Comparison of ENCODE assay signal across 30 mouse cellular contexts in the genomic region with DNA sequence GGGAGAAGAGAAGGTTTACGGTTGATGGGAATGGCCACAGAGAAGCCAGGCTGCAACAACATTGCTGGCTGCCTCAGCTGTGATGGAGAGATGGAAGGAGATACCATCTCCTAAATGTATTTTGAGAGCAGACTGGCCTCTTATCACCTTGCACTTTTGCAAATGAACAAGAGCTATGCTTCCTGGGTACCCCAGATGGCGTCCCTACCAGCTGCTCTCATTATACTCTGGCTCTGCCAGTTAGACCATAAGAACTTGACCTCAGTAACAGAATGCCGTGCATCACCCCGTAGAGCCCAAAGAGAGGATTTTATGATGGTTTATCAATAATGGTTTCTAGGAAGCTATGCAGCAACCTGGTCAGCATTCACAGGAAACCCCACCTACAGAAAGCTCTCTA.
"Had no signal": no experiment of that assay in that cellular context is flagged by ENCODE, and none has a peak within 500 bp of the region (broad histone marks: within the 10 kb centered on the region; RNA-seq: fewer than 3 reads in every experiment).

No protein-coding gene starts in this region.

- H3K9ac ChIP-seq: limb, embryonic 12.5 days; limb, embryonic 13.5 days; limb, embryonic 15.5 days; liver, embryonic 12.5 days; liver, embryonic 13.5 days; liver, embryonic 14.5 days; liver, embryonic 15.5 days; liver, postnatal 0 days; lung, embryonic 14.5 days; lung, embryonic 15.5 days; midbrain, embryonic 12.5 days; midbrain, embryonic 15.5 days; neural tube, embryonic 12.5 days had no signal

- DNase-seq: liver; liver, embryonic 13.5 days; liver, postnatal 0 days; lung, adult 18-20 months; lung, adult 2 months; lung, embryonic 14.5 days; lung, postnatal 10 days; lung, postnatal 14 days; lung, postnatal 36 days; lung, postnatal 4 days; midbrain, embryonic 14.5 days had no signal

- H3K4me1 ChIP-seq: liver, embryonic 13.5 days; liver, embryonic 15.5 days had no signal

- H3K9me3 ChIP-seq: limb, embryonic 10.5 days; limb, embryonic 12.5 days; limb, embryonic 13.5 days; limb, embryonic 15.5 days; liver, embryonic 12.5 days; liver, embryonic 13.5 days; liver, embryonic 15.5 days; lung, embryonic 15.5 days; megakaryocyte, embryonic 14.5 days; midbrain, embryonic 10.5 days; midbrain, embryonic 12.5 days; midbrain, embryonic 15.5 days; neural tube, embryonic 12.5 days had no signal

- H3K4me2 ChIP-seq: limb, embryonic 12.5 days; limb, embryonic 13.5 days; limb, embryonic 15.5 days; liver, embryonic 11.5 days; liver, embryonic 12.5 days; liver, embryonic 13.5 days; liver, embryonic 15.5 days; lung, embryonic 14.5 days; lung, embryonic 15.5 days; midbrain, embryonic 11.5 days; midbrain, embryonic 12.5 days; midbrain, embryonic 15.5 days; neural tube, embryonic 12.5 days had no signal

- H3K27me3 ChIP-seq: limb, embryonic 12.5 days; liver, embryonic 12.5 days; liver, embryonic 13.5 days; liver, embryonic 15.5 days; lung, embryonic 15.5 days; midbrain, embryonic 15.5 days had no signal

- ATAC-seq: liver, embryonic 12.5 days; liver, postnatal 0 days; lung, postnatal 0 days; midbrain, embryonic 15.5 days; midbrain, embryonic 16.5 days had no signal

- H3K4me3 ChIP-seq: limb, embryonic 10.5 days; limb, embryonic 12.5 days; limb, embryonic 13.5 days; limb, embryonic 15.5 days; liver, embryonic 12.5 days; liver, embryonic 13.5 days; liver, embryonic 15.5 days; lung, embryonic 15.5 days; megakaryocyte, embryonic 14.5 days; midbrain, embryonic 10.5 days; midbrain, embryonic 12.5 days; midbrain, embryonic 15.5 days; myocyte; neural tube, embryonic 12.5 days had no signal

- H3K27ac ChIP-seq: limb, embryonic 10.5 days; limb, embryonic 12.5 days; limb, embryonic 13.5 days; limb, embryonic 15.5 days; liver, embryonic 12.5 days; liver, embryonic 13.5 days; liver, embryonic 14.5 days; liver, embryonic 15.5 days; lung, embryonic 15.5 days; macrophage; midbrain, embryonic 10.5 days; midbrain, embryonic 12.5 days; midbrain, embryonic 15.5 days; neural tube, embryonic 12.5 days had no signal

- H3K36me3 ChIP-seq: limb, embryonic 10.5 days; limb, embryonic 12.5 days; limb, embryonic 13.5 days; limb, embryonic 15.5 days; liver, embryonic 12.5 days; liver, embryonic 13.5 days; liver, embryonic 15.5 days; lung, embryonic 15.5 days; midbrain, embryonic 10.5 days; midbrain, embryonic 12.5 days; midbrain, embryonic 15.5 days; neural tube, embryonic 12.5 days had no signal
